Mouse (Mus musculus): Measurements from ENCODE around the gene Magea2.
"Not testable (repeated sequence)": the region's sequence is repeated elsewhere in the genome, so short reads cannot be mapped to it uniquely, and the experiment has no call there.

DNA sequence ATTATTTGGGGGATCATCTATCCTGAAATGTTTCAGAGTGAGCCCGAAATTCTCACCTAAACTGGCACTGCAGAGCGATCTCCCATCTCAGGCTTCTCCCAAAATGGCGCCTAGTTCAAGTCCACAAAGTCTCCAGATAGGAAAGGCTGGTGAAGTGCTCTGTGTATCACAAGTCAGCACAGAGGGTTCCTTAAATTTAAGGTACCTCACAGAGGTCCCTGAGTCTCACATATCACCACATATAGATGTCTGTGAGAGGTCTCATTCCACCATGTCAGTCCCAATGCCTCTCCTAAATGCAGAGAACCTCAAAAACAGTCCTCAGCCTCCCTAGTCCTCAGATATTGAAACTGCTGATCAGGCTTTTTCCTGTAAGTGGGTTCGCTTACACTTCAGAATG lies at the start of gene Magea2:
- TF ChIP-seq CTCF (IDR thresholded peaks at IDR 0.05; ENCODE audit: low read depth, low read length); GATA2 (IDR thresholded peaks at IDR 0.05; ENCODE audit: borderline replicate concordance, low read depth, low read length); GATA1 (IDR thresholded peaks at IDR 0.05; ENCODE audit: borderline replicate concordance, low read length); TAL1 (conservative IDR thresholded peaks at IDR 0.05; ENCODE audit: low read depth, low read length): not testable (repeated sequence)
